Mouse (Mus musculus): Measurements from ENCODE around the gene Slc39a10. TPM values are rescaled to one million over a fixed set of nuclear protein-coding genes. Genes with fewer than 3 reads are reported as not detected.

Gene Slc39a10
- polyA plus RNA-seq (2015; fragmentation: Nextera tagmentation; extraction: Ambion mirVana): 7.2 and 8.7 TPM in 2 replicates

GRCm38 (mm10) chr1:46892752-46893151 lies at the start of gene Slc39a10:
Gene Slc39a10, minus strand, starts transcription at chr1:46892852.

All from spleen, postnatal 0 days (tissue).